Mouse (Mus musculus) retina, postnatal 1 day (tissue): ENCODE results near the gene Hoxa11.

Source experiments
- DNase-seq: peaks from one replicate; pipeline ENCODE4 v3.0.0-alpha.2; 2012

The Hoxa11 gene

GRCm38 (mm10) chr6:52245757-52246142, at the start of gene Hoxa11:
Gene Hoxa11, minus strand, starts transcription at chr6:52245810.
- no peak for DNase-seq

DNA sequence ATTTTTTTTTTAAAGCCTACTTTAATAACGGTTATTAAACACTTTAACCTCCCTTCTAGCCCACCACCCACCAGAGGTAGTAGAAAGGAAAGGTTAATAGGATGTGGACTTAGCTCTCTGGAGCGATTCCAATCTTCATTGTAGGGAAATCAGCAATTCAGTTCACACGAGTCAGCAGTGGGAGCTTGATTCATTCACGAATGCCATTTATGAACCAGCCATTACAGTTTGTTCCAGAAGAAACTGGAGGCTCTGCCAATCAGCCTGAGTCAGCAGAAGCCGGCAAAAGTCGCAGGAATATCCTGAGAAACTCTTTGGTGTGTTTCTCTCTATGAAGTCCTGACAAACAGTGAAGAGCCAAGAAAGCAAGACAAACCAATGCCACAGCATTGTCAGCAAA, 49.0 kb upstream of the Hoxa11 start:
- no peak for DNase-seq

GRCm38 (mm10) chr6:52292328-52292727, 46.7 kb upstream of the Hoxa11 start:
- DNase-seq: no peak

GRCm38 (mm10) chr6:52291021-52291860, 45.6 kb upstream of the Hoxa11 start:
- DNase-seq: peak; percentile 49

DNA sequence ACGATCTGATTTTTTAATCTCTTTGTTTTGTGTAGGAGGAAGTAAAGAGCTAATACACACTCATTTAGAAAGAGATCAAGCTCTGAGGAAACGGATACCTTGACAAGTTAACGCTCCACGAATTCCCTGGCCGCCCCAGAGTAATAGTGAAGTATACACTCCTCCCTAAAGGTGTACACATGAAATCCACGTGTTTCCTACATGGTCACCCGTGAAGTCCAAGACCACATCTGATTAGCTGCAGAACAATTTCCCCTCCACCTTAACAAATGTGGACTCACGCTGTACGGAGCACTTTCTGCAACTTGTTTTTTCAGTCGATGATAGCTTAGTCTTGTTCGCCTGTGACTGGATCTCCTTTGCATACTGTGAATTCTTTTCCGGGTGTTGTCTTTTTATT, 44.6 kb upstream of the Hoxa11 start:
- no peak for DNase-seq

DNA sequence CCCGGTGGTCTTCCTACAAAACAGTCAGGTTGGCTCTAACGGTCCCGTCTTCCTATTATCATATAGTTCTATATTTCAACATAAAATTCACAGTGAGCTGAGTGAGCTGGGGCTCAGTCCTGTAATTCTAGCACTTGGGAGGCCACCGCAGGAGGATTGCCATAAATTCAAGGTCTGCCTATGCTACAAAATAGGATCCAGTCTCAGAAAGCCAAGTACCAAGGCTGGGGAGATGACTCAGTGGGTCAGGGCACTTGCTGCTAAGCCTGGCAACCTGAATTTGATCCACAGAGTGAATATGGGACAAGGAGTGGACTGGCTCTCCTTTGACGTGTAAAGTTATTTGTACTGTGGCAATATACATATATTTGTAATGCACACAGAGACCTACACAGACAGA, 38.3 kb upstream of the Hoxa11 start:
- no peak for DNase-seq

DNA sequence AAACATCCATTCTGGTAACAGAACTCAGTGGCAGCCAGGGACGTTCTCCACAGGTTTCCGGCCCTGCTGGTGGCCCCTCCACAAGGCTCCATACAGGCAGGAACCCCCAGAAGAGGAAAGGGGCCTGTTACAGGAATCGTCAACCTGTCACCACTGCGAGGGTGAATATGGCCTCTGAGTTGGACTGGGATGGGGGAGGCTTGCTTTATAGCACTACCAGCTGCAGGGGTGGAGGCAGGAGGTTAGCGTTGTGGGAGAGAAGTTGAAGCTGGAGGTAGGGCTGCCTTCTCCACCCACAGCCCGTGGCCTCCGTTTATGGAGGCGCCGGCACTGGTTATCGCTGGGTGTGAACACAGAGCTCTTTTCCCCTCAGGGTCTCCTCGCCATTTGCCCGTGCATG, 35.5 kb upstream of the Hoxa11 start:
- DNase-seq: no peak

DNA sequence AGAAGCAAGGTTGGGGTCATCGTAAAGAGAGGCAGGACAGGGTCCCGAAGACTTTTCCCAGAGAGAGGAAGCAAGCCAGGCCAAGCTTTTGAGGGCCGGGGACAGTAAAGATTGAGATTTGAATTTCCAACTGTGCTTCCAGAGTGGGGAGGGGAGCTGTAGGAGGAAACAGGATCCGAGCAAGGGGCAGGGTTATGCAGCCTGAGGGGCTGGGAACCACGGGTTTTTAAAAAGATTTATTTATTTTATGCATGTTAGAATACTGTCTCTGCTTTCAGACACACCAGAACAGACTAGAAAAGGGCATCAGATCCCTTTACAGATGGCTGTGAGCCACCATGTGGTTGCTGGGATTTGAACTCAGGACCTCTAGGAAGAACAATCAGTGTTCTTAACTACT, 31.3 kb upstream of the Hoxa11 start:
- no peak for DNase-seq

- no peak for DNase-seq
These were observed 30.8 kb upstream of the Hoxa11 start for GRCm38 (mm10) chr6:52276382-52276781.

- no peak for DNase-seq
These were observed 30.1 kb upstream of the Hoxa11 start for GRCm38 (mm10) chr6:52275563-52276280.

GRCm38 (mm10) chr6:52274576-52274975, 29.0 kb upstream of the Hoxa11 start:
- no peak for DNase-seq

- DNase-seq: peak; percentile 24
These were observed 28.2 kb upstream of the Hoxa11 start for GRCm38 (mm10) chr6:52273656-52274280.

DNA sequence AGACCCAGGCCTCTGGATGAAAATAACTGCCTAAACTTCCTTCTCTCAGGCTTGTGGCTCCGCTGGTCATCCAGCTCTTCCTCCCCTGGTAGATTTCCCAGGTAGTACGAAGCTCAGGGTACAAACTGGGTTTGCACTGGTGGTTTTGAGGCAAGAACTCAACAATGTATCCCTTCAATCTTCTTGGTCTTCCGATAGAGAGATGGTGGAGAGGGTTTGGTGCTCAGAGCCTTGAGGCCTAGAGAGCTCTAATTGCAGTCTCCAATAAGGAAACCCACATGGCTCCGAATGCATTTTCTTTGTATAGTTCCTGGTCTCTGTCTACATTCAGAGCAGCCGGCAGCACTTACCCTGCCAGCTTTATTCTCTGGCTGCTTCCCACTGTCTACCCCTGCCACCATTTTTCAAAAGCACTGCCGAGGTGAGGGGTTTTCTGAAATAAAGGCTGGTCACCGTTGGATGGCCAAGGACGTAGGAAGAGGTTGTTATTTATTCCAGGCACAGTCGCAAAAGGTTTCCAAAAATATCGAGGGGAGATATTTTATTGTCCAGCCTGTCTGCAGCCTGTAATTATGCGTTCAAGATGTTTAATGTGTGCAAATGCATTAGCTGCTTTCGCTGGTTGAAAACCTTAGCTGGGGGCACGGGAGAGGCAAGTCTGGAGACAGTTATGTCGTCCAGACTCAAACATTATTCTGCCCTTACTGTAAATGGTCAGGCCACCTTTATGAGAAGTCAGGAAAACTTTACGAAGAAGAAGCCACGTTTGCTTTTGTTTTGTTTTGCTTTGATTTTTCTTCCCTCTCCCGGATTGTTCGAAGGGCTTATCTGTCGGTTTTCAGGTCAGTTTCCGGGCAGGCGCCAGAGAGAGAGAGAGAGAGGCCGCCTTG, 27.4 kb upstream of the Hoxa11 start:
- DNase-seq: peak; percentile 48

- DNase-seq: peak; percentile 78
These were observed 25.2 kb upstream of the Hoxa11 start for GRCm38 (mm10) chr6:52270494-52271480.

DNA sequence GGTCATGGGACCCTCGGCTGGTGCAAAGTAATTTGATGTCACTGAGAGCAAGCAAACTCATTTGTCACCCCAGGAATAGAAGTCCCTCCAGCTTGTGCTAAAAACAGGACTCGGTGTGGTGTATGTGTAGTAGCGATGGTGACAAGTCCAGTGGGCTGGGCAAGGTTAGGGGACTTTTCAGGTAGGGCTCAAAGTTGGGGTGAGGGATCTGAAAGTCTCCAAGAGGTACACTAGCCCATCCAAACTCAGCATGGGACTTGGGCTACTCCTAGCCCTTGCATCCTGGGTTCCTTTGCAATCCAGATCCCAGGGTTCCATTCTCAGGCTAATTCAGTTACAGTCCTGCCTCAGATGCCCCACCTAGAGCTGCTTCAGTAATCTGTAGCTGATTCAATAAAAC, 23.1 kb upstream of the Hoxa11 start:
- DNase-seq: no peak

- no peak for DNase-seq
These were observed 22.7 kb upstream of the Hoxa11 start for GRCm38 (mm10) chr6:52268341-52268740.

- no peak for DNase-seq
These were observed 22.1 kb upstream of the Hoxa11 start for GRCm38 (mm10) chr6:52267691-52268090.

GRCm38 (mm10) chr6:52267221-52267620, 21.6 kb upstream of the Hoxa11 start:
- no peak for DNase-seq

DNA sequence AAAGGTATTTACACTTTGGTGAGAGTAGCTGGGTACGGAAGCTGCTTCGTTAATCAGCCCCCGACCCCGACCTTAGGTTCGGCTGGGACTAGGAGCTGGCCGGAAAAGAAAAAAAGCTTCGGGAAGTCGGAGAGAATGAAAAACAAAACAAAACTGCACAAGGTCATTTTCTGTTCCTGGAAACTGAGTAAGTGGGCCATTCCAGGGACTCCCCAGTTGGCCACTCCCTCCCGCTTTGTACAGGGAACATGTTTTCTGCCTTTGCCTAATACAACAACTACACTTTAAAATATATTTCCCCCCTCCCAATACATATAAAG, 21.0 kb upstream of the Hoxa11 start:
- no peak for DNase-seq

DNA sequence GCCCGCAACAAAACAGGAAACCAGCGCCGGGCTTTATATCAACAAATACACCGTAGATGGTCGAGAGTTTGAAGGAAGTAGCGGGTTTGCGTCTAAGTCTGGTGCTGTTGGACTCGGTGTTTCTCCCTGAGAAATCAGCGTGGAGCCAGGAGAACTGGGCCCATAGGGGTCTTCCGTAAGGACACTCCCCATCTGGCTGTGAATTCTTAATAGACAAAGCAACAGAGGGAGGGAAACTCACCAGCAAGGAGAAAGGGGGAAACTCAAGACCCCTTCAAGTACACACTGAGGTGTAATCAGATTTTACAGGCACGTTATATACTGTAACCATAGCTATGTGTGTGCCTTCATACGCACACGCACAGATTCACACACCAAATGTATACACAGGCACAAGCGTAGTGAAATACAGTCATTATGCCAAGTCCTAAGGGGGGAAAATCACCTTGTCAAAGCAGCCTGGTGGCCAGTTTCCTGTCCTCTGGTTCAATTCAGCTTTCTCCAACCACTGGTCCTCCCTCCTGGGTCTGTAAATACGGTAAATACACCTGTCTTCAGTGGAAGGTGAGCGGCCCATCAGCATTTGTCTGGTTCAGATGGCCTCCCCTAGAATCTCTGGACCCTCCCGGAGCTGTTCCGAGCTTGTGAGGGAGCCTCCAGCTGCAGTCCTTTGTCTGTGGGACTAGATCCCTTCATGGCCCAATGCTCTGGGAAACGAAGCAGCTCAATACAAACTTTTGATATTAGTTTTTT, 20.5 kb upstream of the Hoxa11 start:
- DNase-seq: peak; percentile 21
